Mouse (Mus musculus): ENCODE data around the gene 3110009E18Rik. TPM values are rescaled to one million over a fixed set of nuclear protein-coding genes. Genes with fewer than 3 reads are reported as not detected.

The 3110009E18Rik gene
- total RNA-seq (2021), result 10 to 100 TPM in 1 of 2 experiments, 1 to 10 TPM in 1; 8.6 to 10.5 TPM
- long read RNA-seq, experiment 1, result 0 reads
- long read RNA-seq, experiment 2, partial matches to known transcripts, result 0 of 3 reads
- long read RNA-seq, experiment 2, other reads (novel, unspliced or antisense), result 0 of 3 reads

DNA sequence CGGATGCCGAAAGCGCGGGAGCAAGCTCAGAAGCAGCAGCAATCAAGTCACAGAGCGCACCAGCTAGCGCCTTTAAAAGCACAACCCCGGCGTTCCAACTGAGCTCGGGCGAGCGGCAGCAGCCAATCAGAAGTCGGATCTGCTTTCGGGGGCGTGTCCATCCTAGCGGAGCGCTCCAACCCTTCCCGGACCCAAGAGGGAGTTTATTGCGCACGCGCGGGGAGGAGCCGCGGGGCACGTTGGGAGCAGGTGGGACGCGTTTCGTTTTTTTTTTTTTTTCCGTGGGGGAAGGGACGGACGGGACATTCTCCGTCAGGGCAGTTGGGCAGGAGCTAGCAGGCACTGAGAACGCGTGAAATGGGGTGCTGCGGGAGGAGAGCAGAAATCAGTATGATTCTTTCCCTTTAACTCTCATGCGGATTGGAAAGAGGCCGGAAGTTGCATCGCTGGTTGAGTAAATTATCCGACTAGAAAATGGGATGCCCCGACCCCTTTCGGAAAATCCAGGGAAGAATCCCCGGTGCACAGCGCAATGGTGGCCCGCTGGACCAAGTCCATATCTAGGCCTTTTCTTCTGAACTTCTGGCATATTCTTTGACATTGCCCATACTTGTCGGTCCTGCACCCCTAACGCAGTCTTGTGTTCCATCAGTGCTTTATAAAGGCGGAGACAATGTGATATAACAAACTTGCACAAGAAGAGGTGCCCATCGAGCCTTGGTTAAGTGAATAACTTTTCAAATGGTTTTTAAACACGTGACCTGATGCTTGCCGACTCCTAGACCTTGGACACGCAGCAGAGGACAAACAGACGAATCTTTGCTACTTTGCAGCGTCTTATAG, at the start of gene 3110009E18Rik, which contains the start of gene Dbi:
Gene 3110009E18Rik (plus strand): TSS at position 219 of the 843 bp plus-strand sequence.
Gene Dbi (minus strand): TSS at position 110 of the 843 bp plus-strand sequence.
- DNase-seq (ENCODE audit: low spot score in 2 of 2), result peak; percentile 92 to 94

DNA sequence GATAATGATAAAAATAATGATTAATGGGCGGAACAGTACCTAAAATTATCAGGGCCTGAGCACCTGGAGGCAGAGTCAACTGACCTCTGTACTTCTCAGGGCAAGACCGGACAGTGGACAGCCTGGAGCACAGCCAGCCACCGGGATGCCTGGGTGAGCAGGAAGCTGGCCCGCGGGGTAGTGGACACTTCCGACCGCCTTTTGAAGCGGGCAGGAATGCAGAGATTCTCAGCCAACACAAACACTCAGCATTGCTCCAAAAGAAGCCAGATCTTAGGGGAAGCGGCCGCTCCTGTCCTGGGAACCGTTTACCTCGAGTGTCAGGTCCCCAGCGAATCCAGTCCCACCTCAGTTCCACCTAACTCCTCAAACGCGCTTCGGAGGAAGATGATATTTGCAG, 48.1 kb upstream of the 3110009E18Rik start:
- peak; percentile 33 to 57 for DNase-seq (ENCODE audit: low spot score in 2 of 2)

DNA sequence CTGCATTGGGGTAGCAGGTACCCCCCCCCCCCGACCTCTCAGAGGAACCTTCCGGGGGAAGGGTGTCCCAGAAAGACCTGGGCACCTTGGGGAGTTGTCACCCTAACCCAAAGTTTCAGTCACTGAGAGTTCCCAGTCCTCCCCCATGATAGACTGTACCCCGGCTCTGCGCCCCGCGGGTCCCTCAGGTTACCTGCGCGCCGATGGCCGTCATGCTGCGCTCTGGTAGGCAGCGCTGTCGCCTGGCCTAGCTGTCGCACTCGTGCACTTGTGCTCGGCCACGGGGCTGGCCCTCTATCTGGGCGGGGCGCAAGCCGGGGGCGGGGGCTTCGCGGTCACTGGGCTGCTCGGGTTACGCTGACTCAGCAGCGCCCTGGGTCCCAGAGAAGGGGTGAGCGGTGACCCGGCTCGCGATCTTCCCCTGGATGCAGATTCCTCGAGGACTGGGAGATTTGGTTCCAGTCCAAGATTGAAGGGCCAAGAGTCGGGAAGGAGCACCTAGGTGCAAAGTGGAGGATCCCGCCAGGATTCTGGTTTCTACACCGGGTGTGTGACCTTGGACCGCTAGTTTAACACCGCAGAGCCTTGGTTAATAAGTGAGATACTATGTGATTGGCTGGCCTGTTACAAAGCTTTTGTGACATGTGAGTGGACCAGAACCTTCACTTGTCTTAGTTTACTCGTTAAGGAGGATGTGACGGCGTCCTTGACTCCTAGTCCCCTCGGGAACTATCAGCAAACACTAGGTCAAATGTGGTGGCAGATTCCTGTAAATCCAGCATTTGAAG, 47.3 kb upstream of the 3110009E18Rik start, which contains the start of gene Tmem37:
Gene Tmem37 (minus strand): TSS at position 556 of the 788 bp plus-strand sequence.
- DNase-seq (ENCODE audit: low spot score in 2 of 2), result peak; percentile 75 to 82

DNA sequence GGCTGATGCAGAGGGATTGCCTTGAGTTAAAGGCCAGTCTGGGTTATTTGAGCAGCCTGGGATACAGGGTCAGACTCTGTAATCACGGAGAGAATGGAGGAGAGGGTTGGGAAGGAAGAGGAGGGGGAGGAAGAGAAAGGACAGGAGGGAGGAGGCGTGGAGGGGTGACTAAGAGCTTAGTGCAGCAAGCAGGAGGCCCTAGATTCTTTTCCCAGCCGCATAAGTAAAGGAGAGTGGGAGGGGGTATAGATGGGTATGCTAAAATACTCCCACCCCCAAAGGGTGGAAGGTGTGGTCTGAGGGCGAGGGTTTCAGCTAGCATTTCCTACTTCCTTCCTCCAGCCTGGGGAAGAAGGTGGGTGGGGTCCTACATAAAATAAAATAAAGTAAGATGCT, 46.7 kb upstream of the 3110009E18Rik start:
- DNase-seq (ENCODE audit: low spot score in 2 of 2), result no peak

DNA sequence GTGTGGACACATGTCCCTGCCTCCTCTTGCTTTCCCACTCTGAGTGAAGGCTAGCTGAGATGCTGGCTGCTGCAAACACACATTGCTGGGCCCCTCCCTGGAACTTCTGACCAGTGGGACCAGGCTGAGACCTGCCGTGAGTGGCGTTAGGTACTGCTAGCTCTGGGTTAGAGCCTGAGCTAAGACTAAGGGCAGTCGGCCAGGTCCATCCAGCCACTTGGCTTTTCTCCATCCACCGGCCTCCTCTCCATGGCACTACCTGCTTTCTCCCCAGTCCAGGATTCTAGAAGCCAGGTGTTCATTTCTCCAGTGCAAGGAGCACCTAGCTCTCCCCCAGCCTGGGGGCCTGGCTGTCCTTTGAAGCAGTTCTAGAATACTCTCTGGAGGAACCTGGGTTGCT, 46.1 kb upstream of the 3110009E18Rik start:
- no peak for DNase-seq (ENCODE audit: low spot score in 2 of 2)

DNA sequence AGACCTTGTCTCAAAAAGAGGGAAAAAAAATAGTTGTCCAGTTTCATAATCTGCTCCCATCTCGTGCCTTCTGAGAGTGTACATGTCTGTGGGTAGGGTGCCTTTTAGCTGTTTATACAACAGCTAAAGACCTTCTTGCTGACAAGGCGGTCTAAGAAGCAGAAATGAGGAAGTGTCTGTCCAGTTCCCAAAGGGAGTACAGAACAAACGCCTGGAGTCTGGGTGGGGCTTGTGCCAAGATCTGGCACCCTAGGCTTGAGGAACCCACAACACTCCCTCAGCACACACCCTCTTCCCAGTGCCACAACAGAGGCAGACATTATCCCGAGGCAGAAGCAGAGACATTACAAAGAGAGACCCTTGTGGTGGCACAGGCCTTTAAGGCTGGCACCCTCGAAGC, 45.5 kb upstream of the 3110009E18Rik start:
- no peak for DNase-seq (ENCODE audit: low spot score in 2 of 2)

DNA sequence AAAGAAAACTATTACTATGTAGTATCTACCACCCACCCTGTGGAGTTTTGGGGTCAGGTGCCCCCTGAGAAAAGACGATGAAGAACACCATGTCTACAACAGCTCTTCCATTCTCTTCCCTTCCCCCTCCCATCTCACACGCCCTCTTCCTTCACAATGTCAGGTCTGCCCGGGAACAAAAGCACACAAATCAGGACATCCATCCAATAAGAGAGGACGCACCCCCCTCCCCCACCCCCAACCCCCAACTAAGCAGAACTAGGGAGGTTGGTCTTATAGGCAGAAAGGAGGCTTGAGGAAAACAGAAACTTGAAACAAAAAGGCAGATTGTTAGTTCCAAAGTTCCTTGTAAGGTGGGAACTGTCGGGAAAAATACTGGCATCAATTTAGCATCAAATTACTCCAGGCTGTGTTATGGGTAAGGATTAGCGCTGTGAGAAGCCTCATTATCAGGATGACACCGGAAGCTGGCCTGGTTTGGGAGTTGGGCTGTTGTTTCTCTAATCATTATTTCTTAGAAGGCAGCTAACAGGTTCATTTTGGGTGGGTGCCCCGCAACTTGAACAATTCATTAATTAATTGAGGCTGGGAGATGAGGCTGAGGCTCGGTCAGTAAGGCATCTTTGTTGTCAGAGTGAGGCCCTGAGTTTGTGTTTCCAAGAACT, 43.1 kb upstream of the 3110009E18Rik start:
- no peak for DNase-seq (ENCODE audit: low spot score in 2 of 2)

DNA sequence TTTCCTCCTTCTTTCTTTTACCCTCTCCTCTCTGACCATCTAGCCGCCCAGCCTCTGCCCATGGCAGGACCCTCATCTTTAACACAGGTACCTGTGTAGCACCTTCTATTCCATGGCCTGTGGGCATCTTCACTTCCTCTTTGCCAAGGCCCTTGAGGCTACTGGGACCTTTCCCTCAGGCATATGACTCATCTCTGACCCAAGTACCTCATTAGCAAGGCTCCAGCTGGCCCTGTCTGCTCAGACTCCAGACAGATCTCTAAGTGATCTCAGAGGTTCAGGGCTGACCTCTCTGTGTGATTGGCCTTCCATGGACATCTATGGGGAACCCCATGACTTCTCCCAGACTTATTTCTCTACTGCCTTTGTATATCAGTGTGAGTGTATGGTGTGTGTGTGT, 40.4 kb upstream of the 3110009E18Rik start:
- DNase-seq (ENCODE audit: low spot score in 2 of 2), result no peak

DNA sequence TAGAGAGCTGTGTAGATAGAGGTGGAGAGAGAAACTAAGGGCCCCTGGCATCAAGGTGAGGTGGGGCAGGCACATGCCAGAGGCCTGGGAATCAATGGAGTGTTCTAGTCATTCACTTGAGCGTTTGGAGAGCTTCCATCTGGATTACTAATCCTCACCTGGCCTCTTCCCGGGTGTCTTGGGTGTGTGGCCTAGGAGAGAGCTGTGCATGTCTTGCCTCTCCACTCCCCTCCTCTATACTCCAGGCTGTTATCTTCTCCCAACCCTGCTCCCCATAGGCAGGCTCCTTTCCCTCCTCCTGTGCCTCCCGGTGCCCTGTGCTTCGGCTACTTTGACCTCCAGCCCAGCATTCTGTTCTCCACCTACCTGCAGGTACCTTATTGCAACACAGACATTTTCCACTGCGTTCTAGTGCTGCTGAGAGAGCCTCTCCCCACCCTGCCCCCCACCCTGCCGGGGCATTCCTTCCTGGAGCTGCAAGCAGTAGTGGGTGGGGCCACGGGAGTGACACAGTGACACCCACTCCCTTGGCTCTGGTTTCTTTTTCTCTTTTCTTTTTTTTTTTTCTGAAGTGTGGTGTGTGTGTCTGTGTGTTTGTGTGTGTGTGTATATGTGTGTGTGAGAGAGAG, 37.9 kb upstream of the 3110009E18Rik start:
- no peak for DNase-seq (ENCODE audit: low spot score in 2 of 2)

DNA sequence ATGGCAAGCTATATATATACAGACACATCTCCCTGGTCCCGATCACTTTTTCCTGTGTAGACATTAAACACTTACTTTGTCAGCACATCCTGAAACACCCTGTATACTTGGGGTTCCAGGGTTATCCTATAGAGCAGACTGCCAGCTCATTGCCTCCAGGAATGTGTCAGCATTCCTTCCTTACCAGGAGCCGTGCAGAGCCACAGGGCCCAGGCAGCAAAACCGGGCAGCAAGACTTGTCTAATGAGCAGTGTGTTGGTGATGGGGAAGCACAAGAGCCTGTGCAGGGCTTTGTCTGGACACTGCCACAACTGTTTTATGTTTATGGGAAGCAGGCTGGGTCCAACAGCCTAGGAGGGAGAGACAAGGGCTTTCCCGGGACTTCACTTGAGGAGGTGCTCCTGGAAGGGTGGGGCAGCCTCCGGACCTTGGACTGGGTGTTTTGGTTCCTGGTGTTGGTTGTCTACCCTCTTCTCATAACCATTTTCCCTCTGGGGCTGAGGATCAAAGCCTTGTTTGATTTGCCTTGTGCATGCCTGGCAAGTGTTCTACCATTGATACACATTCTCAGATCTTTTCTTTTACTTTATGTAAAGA, 37.0 kb upstream of the 3110009E18Rik start:
- no peak for DNase-seq (ENCODE audit: low spot score in 2 of 2)

DNA sequence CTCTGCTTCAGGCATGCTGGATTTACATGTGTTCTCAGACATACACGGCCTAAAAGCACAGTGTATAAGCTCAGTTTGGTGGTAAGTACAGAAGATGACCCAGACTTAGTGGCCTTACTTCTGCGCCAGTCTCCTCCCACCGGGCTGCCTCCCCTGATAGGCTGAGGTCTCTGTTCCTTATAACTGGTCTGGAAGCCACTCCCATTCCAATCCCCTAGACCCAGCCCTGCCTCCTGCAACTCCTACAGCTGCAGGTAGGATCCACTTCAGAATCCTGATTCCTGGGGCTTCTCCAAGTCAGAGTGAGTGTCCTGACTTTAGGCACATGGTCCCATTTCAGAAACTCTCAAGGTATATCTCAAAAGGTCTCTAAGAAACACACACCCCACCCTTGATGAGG, 35.3 kb upstream of the 3110009E18Rik start:
- DNase-seq (ENCODE audit: low spot score in 2 of 2), result no peak

DNA sequence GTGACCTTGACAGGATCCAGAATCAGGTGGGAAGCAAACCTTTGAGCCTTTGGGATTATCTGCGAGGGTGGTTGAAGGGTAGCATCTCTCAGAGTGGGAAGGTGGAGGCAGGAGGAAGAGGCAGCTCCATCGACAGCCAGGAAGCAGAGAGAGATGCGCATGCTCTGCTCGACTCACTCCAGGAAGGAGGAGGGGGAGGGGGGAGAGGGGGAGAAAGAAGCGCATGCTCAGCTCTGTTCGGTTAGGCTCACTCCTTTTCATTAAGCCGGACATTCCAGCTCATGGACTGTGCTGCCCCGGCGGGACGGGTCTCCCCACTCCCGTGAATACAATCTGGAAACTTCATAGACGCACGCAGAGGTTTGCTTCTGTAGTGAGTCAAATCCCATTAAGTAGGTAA, 34.3 kb upstream of the 3110009E18Rik start:
- no peak for DNase-seq (ENCODE audit: low spot score in 2 of 2)

DNA sequence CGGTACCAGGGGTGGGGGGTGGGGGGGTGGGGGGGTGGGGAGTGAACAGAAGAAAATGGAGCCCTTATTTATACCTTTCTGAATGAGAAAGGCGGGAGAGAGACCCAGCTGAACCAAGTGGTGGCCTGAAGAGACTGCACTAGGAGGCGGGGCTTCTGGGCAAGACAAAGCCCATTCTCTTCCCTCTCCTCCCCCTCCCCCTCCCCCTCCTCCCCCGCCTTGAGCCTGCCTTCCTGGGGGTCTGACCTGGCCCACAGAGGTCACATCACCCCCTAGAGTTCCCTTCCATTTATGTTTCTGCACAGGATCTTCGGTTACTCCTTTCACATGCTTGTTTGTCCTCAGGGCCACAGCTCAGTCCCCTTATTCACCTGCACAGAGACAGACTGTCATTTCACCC, 31.8 kb upstream of the 3110009E18Rik start:
- DNase-seq (ENCODE audit: low spot score in 2 of 2), result no peak

DNA sequence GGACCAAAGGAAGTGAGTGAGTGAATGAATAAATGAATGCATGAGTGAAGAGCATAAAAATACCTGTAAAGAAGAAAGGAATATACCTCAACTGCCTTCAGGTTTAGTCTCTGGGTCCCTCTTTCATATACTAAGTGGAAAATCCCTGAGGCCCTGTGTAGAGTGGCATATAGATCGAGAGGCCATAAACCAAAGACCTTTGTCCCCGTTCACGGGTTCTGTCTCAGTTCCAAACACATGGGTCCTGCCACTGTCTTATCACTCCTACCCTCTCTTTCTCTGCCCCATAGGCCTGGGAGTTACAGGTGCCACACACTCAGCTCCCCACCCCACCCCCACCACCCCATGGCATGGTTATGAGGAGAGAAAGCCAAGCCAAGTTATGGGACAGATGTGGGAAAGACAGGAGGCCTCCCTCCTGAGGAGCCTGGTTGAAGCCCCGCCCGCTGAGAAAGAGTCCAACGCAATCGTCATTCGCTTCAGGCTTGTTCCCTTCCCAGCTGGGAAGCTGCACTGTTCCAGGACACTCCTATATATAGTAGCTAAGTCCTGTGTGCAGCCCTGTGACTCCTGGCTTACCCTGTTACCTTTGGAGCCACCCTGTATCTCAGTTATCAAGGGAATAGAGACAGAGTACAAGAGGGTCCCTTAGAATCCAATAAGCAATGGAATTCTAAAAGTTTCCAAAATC, 30.0 kb upstream of the 3110009E18Rik start:
- no peak for DNase-seq (ENCODE audit: low spot score in 2 of 2)

DNA sequence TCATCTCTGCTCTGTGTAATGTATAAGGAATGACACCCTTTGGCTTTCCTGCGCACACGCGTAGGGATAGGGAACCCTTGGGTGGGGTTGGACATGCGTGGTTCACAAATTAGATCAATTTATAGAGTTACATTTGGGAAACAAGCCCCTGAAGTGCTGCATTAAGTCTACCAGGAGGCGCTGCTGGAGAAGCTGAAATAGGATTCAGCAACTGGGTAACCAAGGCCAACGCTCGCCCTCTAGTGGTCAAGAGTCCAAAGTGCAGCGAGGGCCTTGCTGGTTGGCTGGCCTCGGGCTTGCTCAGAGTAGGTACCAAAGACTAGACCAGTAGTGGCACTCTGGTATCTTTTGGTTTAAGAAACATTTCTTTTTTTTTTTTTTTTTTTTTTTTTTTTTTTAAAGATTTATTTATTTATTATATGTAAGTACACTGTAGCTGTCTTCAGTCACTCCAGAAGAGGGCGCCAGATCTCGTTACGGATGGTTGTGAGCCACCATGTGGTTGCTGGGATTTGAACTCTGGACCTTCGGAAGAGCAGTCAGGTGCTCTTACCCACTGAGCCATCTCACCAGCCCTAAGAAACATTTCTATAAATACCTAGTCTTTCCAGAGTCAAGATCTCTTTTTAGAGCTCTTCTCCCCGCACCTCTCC, 27.4 kb upstream of the 3110009E18Rik start:
- peak; percentile 88 to 90 for DNase-seq (ENCODE audit: low spot score in 2 of 2)

DNA sequence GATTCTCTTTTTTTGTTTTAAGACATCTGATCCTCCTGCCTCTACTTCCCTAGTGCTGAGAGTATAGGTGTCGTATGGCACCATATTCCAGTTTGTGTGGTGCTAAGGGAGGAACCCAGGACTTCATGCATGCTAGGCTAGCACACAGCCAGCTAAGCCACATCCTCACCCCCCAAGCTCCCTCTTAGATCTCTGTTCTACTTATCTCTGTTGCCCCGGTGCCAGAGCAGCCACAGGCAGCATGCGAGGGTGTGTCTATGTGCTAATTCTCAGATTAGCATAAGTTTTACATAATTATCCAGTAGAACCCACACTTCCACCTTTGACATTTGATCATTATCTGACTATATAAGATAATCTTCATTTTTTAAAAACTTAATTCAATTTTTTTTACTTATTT, 26.1 kb upstream of the 3110009E18Rik start:
- no peak for DNase-seq (ENCODE audit: low spot score in 2 of 2)

DNA sequence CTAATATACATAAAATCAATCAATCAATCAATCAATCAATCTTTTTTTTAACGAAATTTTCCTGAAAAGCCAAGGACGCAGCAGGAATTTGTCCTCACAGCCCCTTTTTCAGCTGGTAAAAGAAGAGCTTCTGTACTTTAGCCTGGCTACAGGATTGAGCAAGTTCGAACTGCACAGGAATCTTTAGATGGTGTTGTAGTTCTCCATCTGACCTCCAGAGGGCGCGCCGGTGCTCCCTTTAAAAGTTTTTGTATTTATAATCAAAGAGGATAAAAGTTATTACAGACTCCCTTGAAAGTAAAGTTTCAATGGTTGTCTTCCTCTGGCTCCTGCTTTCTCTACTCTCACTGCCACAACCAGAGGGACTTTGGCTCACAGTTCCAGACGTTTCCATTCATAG, 22.7 kb upstream of the 3110009E18Rik start:
- DNase-seq (ENCODE audit: low spot score in 2 of 2), result peak; percentile 69 to 80

DNA sequence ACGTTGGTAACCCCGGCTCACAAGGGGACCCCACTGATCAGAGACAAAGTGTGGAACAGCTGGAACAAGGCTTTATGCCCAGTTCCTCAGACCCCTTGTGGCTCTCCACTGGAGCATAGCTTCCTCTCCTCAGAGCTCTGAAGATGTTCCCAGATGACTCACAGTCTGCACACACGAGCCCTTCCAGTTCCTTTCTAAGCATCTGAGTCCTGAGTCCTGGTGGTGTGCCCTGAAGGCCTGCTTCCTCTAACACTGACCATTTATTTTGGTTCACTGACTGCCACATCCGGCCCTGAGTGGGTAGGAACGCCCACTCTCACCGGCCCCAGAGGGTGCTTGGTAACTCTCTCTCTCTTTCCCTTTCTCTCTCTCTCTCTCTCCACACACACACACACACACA, 21.5 kb upstream of the 3110009E18Rik start:
- no peak for DNase-seq (ENCODE audit: low spot score in 2 of 2)

All from adrenal gland, adult 18-20 months (tissue).